Mouse (Mus musculus): ENCODE measurements around the gene Cend1.
A peak's percentile ranks its signal among the peaks of the same experiment; 100 is the strongest.
"Not testable (repeated sequence)": the region's sequence is repeated elsewhere in the genome, so short reads cannot be mapped to it uniquely, and the experiment has no call there.

Gene Cend1

DNA sequence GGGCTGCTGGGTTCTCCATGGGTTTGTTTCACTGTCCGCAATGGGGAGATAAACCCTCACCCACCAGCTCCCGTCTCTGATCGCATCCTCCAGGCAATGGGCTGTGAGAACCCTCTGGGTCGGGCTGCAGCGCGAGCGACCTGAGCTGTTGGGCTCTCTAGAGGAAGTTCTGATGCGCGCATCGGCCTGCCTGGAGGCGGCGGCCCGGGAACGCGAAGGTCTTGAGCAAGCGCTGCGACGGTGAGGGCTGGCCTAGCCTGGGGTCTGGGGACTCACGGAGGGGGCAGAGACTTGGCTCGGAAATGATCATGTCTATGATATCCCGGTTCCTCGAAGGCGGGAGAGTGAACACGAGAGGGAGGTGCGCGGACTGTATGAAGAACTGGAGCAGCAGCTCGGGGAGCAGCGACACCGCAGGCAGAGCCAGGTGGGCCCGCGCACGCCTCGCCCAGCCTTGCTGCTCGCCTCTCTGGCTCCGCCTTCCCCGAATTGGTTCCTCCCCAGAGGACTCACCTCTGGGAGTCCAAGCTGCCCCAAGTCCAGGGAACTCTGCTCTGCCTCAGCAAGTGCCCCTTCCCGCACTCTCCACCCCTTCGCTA lies 35.4 kb upstream of the Cend1 start:
- no peak for DNase-seq (ENCODE audit: low spot score)

DNA sequence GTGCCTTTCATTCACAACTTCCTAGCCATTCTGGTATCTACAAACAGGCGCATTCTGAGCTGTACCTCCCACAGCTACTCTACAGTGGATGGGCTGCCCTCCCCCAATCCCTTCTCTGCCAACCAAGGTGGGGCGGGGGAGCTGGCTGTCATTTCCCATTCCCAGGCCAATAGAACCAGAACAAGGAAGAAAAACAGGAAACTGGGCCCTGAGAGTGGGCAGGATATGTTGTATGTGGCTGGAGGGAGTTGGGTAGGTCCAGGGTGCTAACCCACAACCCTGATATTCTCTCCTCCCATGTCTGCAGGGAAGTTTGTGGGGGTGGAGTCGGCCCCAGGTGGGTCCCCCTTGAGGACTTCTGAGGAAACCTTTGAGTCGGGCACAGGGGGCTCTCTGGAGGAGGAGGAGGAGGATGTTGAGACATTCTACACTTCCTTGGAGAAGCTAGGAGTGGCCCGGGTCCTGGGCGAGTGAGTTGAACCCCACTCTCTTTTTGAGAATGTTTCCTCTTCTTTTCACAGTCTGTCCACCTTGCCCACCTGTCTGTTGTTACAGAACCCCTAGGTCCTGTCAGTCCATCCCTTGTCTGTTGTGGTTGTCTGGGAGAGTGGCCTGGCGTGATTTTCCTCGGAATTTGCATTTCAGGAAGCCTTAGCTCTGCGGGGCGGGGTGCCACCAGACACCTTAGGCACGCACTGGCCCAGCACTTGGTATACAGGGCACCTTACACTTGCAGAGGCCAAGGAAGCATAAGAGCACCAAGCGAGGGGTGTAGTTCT lies 34.7 kb upstream of the Cend1 start:
- no peak for DNase-seq (ENCODE audit: low spot score)

DNA sequence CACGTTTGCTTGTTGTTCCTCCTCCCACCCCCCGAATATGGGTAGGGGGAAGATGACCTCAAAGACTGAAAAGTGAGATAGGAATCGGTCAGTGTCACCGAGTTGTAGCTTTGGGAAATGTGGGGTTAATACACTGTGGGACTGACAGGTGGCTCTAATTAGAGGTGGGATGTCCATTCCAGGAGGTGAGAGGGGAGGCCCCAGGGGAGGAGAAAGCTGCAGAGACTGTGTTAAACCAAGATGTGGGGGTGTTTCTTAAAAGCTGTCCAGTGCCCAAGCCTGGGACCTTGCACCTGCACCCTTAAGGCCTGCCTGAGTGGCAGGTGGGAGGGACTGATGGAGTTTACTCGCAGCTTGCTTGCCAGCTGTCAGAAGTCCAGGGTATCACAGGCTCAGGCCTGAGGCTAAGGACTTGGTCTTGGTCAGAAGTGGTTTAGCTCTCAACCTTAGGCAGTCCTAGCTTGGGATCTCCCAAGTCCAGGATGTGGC lies 33.1 kb upstream of the Cend1 start:
- no peak for DNase-seq (ENCODE audit: low spot score)

DNA sequence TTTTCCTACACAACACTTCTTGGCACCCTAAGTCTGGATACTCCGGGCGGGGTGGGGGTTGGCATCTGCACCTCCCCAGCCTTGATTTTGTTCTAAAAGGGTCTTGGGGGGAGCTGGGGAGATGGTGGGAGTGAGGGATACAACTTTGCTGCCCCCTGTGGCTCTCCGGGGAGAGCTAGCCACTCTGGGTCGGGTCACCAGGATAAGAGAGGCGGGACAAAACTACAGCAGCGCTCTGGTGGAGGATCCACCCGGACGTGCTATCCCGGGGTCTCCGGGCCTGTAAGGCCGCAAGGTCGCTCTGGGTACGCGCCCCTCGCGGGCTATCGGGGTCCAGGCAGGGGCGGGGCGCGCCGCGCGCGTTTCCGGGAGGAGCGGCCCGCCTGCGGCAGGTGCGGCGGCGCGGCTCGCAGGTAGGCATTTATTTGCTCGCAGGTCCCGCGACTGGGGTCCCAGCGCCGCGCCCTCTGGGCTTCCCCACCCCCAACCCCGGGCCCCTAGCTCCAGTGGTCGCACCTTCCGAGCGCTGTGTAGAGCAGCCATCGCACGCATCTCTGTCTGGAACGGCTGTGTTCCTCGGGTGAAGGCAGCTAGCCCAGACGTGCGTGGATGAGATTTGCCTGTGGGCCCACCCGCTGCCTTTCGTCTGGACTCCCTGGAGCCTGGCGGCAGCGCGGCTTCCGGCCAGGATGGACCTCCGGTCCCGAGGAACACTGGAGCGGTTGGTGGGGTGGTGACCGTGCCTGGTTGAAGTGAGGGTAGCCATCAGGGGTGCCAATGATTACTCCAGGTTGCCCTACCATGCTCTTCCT lies 32.4 kb upstream of the Cend1 start:
- no peak for DNase-seq (ENCODE audit: low spot score)

DNA sequence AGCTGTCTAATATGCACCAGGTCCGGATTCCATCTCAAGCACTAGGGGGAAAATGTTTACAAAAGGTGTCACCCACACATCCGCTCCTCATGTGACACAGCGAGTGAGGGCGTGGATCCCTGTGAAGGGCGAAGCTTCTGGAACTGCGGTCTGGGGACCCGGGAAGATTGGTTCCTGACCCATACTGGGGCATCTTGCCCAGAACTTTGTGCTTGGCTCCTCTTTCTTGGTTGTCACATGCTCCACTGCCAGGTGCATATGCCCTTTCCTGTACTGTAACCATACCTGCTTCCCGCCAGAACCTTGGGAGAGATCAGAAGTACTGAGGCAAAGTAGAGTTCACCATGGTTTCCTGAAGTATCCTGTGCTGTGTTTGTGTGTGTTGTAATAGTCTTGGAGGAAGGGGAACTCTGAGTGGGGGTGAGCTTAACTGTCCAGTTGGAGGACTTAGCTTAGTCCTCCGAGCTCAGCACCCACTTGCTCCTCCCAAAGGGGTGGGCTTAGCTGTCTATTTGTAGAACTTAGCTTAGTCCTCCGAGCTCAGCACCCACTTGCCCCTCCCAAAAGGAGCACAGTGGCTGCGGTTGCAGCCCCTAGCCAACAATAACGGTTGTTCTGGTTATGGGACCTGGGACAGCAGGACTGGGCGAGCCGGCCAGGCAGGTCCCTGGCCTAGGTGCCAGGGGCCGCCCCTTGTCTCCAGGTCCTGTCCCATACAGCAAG lies 31.3 kb upstream of the Cend1 start, which contains the start of gene Cracr2b:
Gene Cracr2b (plus strand): TSS at position 704 of the 723 bp plus-strand sequence.
- DNase-seq (ENCODE audit: low spot score): no peak

DNA sequence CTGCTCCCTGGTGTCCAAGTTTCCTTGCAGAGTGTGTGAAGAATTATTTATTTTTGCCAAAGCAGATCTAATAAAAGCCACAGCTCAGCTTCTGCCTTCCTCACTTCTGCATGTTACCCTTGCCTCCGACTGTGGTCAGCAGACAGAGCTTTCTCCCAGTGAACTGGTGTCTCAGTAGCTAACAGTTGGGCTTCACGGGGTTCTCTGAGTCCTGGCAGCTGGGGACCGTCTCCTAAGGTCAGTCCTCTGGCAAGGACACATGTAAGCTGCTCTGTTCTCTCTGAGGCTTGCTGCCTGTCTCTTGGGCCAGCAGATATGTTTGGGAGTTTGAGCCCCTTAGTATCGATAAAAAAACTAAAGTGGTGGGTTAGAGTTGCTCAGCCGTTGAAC lies 30.7 kb upstream of the Cend1 start:
- DNase-seq (ENCODE audit: low spot score): no peak

DNA sequence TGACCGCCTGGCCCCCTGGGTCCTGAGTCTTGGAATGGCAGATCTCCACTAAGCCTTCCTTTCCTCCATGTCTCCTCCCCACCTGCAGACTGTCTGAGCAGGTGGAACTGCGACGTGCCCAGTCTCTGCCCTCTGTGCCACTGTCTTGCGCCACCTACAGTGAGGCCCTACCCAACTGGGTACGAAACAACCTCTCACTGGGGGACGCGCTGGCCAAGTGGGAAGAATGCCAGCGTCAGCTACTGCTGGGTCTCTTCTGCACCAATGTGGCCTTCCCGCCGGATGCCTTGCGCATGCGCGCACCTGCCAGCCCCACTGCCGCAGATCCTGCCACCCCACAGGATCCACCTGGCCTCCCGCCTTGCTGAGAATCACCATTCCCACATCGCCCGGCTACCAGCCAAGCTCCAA lies 30.0 kb upstream of the Cend1 start:
- no peak for DNase-seq (ENCODE audit: low spot score)

DNA sequence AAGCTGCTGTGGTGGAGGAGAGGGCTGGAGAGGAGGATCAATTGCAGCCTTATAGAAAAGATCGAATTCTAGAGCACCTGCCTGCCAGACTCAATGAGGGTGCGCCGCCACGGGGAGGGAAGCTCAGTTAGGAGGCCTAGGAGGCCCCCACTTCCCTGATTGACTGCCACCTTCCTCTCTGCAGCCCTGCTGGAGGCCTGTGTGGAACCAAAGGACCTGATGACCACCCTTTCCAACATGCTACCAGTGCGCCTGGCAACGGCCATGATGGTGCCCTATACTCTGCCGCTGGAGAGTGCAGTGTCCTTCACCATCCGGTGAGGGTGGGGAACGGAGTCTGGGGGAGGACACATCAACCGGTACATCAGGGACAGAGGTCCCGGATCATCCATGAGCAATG lies 29.4 kb upstream of the Cend1 start:
- no peak for DNase-seq (ENCODE audit: low spot score)

DNA sequence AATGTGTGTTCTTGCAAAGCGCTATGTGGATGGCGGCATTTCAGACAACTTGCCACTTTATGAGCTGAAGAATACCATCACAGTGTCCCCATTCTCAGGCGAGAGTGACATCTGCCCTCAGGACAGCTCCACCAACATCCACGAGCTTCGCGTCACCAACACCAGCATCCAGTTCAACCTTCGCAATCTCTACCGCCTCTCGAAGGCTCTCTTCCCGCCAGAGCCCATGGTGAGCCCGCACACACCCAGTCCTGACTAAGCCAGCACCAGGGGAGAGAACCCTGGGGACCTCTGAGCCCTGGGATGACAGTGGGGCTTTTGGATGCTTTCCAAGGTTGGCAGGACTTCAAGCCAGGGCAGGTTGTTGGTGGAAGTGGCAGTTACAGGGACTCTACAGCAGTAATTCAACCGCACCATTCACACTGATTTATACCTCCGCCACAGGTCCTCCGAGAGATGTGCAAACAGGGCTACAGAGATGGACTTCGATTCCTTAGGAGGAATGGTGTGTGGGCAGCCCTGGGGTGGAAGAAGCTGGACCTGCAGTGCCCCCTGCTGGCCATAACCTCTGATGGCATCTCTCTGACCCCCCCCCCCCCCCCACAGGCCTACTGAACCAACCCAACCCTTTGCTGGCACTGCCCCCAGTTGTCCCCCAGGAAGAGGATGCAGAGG lies 28.8 kb upstream of the Cend1 start:
- peak; percentile 63 for DNase-seq (ENCODE audit: low spot score)

DNA sequence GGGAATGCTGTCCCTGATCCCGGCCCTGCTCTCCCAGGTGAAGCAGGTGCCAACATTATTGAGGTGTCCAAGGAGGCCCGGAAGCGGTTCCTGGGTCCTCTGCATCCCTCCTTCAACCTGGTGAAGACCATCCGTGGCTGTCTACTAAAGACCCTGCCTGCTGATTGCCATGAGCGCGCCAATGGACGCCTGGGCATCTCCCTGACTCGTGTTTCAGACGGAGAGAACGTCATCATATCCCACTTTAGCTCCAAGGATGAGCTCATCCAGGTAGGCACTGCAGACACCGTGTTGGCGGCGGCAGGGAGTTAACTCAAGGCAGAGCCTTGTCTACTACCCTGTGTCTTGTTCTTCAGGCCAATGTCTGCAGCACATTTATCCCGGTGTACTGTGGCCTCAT lies 27.9 kb upstream of the Cend1 start:
- DNase-seq (ENCODE audit: low spot score): no peak

DNA sequence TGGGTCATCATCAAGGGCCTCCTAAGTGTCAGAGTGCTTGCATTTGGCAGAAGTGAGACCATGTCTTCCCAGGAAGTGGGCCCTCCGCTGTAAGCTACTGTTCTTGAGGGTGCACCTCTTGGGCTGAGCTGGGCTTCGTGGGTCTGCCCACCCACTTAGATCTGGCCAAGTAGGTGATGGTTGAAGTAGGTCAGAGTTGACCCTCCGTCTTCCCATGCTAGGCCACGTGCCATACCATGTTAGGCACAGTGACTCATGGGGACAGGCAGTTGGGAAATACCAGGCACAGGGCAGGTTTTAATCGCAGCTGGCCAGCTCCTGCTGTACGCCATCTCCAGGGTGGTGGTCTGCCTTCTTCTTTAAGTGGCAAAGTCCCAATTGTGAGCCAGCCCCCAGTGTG lies 27.4 kb upstream of the Cend1 start:
- DNase-seq (ENCODE audit: low spot score): no peak

DNA sequence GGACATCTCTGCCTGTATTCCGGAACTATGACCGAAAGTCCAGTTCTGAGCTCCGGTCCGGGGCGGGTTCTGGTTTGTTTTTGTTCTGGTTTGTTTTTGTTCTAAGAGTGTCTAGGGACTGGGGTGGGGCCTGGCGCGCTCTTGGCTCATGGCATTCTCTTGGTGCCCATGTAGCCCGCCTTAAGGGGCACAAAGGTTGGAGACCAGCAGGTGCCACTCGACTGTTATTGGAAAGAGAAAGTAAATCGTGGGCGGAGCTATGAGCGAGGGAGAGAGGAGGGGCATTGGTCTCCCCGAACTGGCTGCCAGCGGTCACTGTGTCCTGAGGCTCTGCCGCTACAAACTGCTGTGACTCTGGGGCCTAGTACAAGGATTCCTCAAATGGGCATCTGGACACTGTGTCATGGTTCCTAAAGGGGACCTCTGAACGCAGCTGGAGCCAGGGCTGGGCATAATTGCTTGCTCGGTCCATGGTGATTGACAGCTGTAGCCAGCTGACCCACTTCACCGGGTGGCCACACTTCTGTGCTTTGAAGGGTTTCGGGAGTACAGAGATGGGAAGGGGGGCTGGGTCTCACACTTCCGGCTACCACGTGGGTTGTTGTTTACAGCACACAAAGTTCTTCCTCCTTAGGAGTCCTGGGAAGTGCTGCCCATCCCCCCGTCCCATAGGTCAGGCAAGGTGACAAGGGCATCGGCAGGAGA lies 26.5 kb upstream of the Cend1 start:
- DNase-seq (ENCODE audit: low spot score): peak; percentile 78

DNA sequence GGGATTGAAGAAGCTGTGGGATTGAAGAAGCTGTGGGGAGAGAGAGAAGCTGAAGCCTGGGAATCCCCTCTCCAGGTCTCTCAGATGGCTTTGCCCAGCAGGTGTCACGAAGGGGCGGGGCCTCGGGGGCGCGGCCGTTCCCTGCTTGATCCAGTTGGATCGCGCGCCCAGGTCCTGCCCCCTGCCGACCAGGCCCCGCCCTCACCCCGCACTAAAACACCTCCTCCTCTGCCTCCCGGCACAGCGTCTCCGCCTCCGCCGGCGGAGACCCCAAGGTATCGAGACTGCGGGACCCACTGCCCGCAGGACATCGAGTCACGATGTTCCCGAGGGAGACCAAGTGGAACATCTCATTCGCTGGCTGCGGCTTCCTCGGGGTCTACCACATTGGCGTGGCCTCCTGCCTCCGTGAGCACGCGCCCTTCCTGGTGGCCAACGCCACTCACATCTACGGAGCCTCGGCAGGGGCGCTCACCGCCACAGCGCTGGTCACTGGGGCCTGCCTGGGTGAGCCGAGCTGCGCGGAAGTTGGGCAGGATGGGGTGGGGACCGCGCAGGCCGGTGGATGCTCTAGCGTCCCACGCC lies 25.8 kb upstream of the Cend1 start, which contains the start of gene Pnpla2:
Gene Pnpla2 (plus strand): TSS at position 232 of the 585 bp plus-strand sequence.
- peak; percentile 93 for DNase-seq (ENCODE audit: low spot score)

DNA sequence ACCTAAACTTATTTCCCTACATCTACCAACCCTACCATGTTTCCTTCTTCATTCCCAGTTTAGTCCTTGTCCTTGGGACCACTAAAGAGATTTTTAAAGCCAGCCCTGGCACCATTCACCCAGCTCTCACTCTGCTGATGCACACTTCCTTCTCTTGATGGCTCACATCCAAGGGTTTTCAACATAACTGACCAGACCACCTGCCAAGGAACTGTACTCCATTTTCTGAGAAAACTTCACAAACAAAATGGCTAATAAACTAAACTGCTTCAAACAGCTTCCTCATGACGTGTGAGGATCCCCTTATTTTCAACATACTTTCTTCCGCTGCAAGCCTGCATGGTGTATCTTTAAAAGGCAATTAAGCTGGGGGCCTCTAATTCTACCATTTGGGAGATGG lies 24.3 kb upstream of the Cend1 start:
- DNase-seq (ENCODE audit: low spot score): no peak

DNA sequence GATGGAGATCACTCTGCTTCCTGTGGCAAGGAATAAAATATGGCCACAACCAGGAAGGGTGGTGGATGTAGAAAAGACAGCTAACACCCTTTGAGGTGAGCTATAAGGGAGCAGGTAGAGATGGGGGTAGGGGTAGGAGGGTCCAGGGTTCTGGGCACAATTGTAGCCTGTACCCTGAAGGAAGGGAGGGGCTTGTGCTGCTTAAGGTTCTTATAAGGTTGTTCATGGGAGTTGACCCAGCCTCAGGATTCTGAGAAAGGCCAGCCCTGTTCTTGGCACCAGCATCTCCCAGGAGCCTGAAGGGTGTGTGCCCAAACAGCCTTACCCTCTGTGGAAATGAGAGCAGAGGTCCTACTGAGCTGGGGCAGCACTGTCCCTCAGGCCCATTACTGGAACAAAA lies 22.6 kb upstream of the Cend1 start:
- DNase-seq (ENCODE audit: low spot score): no peak

DNA sequence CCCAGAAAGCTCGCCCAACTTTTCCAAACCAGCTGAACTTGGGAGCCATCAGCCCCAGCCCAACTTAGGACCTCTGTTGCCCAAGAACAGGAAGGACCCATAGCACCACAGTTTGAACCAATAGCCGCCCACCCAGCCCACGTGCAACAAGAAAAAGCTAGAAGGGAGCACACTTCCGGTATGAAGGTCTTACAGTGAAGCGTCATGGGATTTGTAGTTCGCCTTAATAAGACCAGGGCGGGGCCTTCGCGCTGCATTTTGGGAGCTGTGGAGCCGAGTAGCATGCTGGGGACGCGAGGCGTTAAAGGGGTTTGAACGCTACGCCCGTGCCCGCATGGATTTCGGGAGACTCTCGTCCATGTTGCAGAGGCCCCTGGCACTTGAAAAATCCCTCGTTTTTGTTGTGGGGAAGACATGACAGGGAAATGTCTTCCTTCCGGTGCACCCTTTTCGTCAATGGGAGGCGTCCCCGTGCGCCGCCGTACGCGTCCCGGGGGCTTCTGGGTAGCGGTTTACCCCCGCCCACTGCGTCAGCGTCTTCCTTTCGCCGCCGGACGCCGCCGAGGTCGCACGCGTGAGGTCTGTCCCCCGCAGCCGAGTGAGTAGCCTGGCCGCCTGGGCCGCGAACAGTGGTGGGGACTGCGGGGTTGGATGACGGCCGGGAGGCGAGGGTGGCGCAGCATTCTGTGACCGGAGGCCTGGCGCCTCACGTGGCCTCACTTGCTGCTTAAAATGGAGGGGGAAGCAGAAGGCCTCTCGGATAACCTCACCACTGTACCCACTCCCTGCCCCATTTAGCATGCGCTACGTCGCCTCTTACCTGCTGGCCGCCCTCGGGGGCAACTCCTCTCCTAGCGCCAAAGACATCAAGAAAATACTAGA lies 18.1 kb upstream of the Cend1 start, which contains the start of gene Rplp2:
Gene Rplp2 (plus strand): TSS at position 261 of the 882 bp plus-strand sequence.
- DNase-seq (ENCODE audit: low spot score): peak; percentile 96

DNA sequence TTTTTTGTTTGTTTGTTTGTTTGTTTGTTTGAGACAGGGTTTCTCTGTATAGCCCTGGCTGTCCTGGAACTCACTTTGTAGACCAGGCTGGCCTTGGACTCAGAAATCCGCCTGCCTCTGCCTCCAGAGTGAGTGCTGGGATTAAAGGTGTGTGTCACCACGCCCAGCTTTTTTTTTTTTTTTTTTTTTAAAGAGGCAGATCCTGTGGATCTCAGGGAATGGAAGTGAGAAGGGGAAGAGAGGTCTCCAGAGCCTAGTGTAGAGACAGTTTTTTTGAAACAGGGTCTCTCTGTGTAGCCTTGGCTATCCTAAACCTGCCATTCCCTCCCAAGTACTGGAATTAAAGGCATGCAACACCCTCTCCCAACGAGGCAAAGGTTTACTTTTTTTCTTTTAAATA lies 17.1 kb upstream of the Cend1 start:
- DNase-seq (ENCODE audit: low spot score): not testable (repeated sequence)

DNA sequence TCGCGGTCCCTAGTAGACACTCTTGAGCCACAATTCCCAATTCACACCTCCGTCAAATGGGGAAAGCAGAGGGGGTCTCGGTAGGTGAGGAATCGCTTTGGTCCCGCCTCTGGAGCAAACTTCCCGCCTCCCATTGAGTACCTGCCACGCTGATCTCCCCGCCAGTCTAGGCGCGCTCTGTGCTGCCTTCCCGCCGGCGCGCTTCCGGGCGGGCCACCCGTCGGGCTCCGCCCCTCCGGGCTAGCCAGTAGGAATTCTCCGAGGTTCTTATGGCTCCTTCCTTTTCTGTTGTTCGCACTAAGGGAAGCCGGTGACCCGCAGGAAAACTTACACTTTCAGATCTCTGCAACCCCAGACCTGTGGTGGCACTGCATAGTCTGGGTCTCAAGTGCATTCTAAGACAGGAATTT lies 14.5 kb upstream of the Cend1 start, which contains the start of gene Pidd1:
Gene Pidd1 (minus strand): TSS at position 198 of the 410 bp plus-strand sequence.
- DNase-seq (ENCODE audit: low spot score): peak; percentile 91
